Mouse (Mus musculus) fibroblast of lung, adult 2 months (primary cell): Measurements from ENCODE around the gene Ccdc34.

Experiments used
- DNase-seq: peaks from one replicate; pipeline ENCODE4 v3.0.0-alpha.2; 2011; ENCODE audit warnings: low read depth

Ccdc34 gene

DNA sequence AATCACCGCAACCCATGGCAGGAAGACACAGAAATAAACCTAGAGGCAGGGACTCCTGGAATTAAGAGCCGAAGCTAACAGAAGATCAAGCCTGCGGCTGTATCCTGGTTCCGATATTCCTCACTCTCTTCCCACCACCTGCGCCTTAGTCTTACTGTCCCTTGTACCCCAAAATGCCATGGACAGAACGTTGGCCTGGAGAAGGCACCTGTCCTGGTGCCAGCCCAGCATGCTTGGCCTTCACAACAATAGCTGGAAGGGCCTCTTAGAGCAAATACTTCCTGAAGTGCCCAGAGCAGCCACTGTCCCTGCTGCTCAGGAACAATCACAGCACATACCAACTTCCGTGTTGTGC lies 162.7 kb downstream of the Ccdc34 start:
- no peak for DNase-seq

DNA sequence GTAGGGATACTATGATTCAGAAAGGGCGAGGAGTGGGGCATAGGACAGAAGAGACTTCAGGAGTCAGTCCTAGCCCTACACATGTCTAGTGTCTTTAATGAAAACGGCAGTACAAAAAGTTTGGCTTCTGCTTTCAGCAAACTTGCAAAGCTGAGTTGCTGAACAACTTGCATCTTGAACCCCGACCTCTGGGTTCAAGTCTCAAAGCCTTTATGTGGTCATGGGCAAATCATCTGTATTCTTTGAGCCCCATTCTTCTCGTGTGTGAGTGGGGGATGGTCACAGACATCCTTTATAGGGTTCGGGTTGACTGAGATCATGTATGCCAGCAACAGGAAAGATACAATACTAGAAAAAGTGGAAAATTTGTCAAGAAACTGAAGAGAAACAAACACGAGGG lies 164.0 kb downstream of the Ccdc34 start:
- no peak for DNase-seq

DNA sequence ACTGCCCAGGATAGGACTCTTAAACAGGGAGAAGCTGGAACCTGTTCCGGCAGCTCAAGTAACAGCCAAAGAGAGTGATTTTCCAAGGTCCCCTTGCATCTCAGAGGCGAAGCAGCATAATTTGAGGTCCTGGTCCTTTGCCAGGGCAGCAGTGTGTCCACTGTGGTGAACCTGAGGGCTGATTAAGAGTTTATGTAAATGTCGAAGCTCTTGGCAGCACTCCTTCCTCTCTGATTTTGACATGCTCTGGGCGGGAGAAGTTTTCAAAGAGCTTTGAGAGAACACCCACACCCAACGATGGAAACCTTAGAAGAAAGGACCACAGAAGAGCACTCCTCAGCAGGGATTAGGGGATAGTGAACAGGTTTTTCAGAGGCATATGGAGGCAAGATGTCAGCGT lies 164.6 kb downstream of the Ccdc34 start:
- DNase-seq = no peak

DNA sequence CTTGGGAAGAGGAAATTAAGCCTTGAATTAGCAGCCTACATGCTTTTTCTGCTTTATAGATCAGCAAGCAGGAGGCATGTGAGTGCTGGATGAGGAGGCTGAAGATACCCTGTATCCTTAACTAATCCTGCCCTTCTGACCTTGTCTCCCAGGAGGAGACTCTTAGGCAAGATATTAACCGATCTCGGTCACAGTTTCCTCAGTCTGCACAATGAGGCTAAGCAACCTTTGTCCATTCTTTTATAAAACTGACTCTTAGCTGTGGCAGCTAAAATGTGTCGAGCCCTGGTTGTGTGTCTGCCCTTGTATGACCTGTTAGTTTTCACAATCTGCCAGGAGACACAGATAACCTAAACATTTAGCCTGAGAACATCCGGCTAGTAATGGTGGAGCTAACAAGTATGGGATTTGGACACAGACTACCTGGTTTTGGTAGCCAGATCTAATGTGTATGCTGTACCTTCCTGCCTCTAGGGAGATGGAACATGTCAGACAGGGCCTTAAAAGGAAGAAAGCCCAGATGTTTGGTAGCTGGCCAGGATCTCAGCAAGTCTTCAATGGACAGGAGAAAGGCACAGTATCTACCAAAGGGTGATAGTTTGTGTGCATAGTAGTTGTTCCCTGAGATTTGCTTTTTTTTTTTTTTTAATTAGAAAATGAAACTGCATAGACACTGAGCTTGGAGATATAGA lies 165.3 kb downstream of the Ccdc34 start:
- no peak for DNase-seq

DNA sequence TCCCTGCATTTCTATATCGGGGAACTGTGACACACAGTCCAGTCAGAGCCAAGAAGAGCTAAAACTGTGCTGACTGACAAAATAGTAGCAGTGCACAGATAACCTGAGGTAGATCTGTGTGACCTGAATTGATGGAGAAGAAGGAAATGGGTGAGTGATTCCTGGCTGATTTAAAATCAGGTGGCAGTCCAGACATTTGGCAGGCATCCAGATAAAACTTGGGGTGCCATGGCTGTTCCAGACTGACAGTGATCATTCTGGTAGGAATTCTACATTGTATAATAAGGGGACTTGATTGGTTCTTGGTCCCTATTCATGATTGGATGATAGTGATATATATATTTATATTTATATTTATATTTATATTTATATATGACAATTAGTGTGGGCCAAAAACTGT lies 166.5 kb downstream of the Ccdc34 start:
- DNase-seq = no peak

GRCm38 (mm10) chr2:110186427-110186980 lies 168.9 kb downstream of the Ccdc34 start:
- peak; percentile 97 for DNase-seq

GRCm38 (mm10) chr2:110188696-110189397 lies 171.2 kb downstream of the Ccdc34 start:
- no peak for DNase-seq

DNA sequence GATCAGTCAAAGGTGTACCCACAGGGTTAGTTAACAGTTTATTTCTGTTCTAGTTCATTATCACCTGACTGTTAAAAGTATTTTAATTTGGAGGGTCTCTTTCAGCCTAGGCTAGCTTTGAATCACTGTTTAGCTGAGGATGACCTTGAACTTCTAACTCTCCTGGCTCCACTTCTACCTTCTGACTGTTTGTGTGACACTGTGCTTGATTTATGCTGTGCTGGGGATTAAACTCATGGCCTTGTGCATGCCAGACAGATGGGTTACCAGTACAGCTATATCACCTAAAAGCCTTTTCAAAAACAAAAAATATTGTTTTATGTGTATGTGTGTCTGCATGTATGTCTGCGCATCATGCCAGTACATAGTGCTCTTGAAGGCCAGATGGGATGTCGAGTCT lies 172.8 kb downstream of the Ccdc34 start:
- no peak for DNase-seq

DNA sequence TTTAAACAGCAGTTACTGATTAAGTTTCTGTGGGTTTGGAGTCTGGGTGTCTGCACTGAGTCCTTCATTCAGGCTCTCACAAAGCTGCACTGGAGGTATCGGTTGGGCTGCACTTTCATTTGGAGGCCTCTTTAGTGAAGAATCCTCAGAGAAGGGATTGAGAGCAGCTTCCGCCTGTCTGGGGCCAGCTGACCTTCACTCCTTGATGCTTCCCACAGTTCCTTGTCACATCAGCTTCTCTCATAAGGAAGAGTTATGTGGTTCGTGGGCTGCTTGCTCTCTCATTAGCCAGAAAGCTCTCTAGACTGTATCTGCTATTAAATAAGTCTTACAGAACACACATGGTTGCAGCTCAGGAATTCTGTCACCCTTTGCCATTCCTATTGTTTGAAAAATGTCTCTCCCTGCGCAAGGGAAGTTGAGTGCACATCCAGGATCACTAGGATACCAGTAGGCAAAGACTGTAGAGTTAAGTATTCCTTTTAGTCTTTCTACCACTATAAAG lies 173.6 kb downstream of the Ccdc34 start:
- no peak for DNase-seq

- no peak for DNase-seq
Measured at GRCm38 (mm10) chr2:110191965-110192701, 174.5 kb downstream of the Ccdc34 start.

GRCm38 (mm10) chr2:110192702-110193312 lies 175.2 kb downstream of the Ccdc34 start:
- no peak for DNase-seq

- no peak for DNase-seq
Measured at GRCm38 (mm10) chr2:110196551-110196950, 178.9 kb downstream of the Ccdc34 start.

- no peak for DNase-seq
Measured at GRCm38 (mm10) chr2:110199648-110200047, 182.0 kb downstream of the Ccdc34 start.

DNA sequence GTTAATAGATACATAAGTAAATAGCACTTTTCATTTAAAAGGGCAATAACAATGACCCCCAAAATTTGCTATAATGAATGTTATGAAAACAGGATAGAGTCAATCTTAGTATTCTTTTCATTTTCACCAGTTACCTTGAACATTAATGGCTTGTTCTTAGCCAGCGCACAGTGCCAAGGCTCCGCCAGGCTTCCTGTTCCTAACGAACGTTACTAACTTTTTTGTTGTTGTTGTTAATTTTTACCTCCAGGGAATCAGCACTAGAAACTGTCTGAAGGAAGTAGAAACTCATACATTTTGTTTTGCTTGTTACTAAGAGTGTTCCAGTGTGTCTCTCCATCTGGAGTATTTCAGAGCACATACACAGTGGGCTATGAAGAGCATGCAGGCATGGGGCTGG lies 184.2 kb downstream of the Ccdc34 start:
- no peak for DNase-seq

- no peak for DNase-seq
Measured at GRCm38 (mm10) chr2:110202716-110203497, 185.3 kb downstream of the Ccdc34 start.

DNA sequence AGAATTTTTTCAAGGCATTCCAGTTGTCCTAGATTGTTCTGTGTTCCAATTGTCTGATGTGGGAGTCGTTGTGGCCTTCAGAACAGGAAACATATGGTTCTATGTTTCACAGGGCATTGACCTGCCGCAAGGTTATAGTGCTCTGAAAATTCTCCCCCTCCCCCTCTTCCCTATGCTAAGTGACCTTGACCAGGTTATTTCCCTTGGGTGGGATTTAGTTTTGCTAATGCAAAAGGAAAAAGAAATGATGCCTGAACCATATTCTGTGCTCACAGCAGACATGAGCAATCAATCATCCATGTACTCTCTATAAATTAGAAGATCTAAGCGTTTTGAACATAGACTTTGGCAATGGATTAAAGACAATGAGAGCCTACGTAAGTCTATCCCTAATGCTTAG lies 186.6 kb downstream of the Ccdc34 start:
- DNase-seq = no peak

GRCm38 (mm10) chr2:110204705-110205318 lies 187.2 kb downstream of the Ccdc34 start:
- no peak for DNase-seq

DNA sequence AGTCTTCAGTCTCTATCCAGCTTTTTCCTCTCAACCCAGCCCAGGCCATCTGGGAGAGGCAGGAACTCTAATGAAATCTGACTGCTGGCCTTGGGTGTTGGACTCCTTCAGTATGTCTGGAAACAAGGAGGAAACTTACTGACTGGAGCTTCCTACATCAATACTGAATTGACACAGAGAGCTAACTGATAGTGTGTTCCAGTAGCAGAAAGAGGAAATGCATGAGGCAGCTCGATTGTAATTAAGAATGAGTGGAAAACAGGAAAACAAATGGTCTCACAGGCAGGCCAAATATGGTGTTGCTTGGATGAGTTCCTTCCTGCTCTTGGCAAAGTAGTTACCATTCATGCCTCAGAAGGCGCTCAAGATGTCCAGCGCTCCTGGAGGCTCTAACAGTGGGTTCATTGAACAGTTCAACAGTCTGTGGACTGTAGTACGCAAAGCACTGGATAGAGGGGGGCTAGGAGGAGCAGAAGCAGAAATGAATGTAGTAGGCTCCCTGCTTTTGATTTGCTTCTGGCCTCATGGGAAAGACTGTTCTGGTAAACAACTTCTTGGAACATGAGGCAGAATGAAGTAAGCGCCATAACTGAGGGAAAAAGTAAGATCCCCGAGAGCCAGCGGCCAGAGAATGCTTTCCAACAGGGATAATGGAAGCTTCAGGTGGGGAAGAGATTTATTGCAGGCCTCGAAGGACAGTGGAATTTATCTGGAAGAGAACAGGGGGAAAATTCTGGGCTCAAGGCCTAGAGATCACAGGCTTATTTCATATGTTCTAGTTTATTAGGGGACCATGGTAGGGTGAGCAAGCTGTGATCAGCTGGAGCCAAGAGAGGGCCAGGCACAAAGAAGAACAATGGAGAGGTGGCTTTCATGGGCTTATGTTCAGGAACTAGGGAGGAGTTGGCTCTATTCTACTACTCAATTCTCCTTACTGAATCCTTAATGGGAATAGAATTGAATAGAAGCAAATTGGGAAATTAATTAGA lies 193.2 kb downstream of the Ccdc34 start:
- DNase-seq = peak; percentile 48

DNA sequence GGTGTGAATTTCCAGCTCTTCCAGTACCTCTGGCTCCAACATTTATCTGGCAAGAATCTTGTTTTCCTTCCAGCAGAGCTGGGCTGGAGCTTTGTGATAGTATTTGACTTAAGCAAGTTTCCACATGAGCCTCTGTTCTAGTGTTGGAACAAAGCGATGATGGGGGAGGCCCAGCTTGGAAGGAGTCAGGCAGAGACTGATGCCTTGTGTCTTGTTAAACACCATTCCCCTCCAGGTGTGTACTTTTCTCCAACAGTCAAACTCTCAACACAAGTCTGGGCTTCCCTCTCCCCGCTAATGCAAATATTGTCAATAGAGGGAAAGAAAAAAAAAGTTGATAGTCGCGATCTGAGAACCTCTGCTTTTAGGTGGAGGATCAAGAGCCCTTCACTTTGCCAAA lies 196.7 kb downstream of the Ccdc34 start:
- DNase-seq = no peak
